Mouse (Mus musculus) stomach, embryonic 16.5 days (tissue): Measurements from ENCODE around the gene Med17. TPM values are rescaled to one million over a fixed set of nuclear protein-coding genes. Genes with fewer than 3 reads are reported as not detected.
"Not testable (repeated sequence)": the region's sequence is repeated elsewhere in the genome, so short reads cannot be mapped to it uniquely, and the experiment has no call there.

Experiments
- ATAC-seq: fragments of 200-750 bp; cut with Nextera tagmentation; 2 replicates; pipeline ENCODE4 v1.8.0; 2017; ENCODE audit warnings: moderate number of reproducible peaks, moderate TSS enrichment; ENCODE audit not compliant: insufficient read depth, low FRiP score
- H3K27ac ChIP-seq: fragments of 300-500 bp; sonication (generic); 2 replicates; pipeline ENCODE4 v1.5.1; 2014; ENCODE audit warnings: low read length
- H3K27me3 ChIP-seq: fragments of 300-500 bp; sonication (generic); 2 replicates; pipeline ENCODE4 v1.6.1; 2014; ENCODE audit warnings: low read length, control low read depth, mixed read lengths; ENCODE audit not compliant: control insufficient read depth, insufficient read depth
- H3K36me3 ChIP-seq: fragments of 300-500 bp; sonication (generic); 2 replicates; pipeline ENCODE4 v1.6.1; 2014; ENCODE audit warnings: low read length; ENCODE audit not compliant: control insufficient read depth, insufficient read depth
- H3K4me1 ChIP-seq: fragments of 300-500 bp; sonication (generic); 2 replicates; pipeline ENCODE4 v1.6.1; 2014; ENCODE audit warnings: low read length, control low read depth, mixed read lengths; ENCODE audit not compliant: control insufficient read depth, insufficient read depth
- H3K4me2 ChIP-seq: fragments of 300-500 bp; sonication (generic); 2 replicates; pipeline ENCODE4 v1.6.1; 2014; ENCODE audit warnings: low read depth, low read length, mixed read lengths
- H3K4me3 ChIP-seq: fragments of 300-500 bp; sonication (generic); replicated peaks from 2 replicates; pipeline ENCODE4 v1.5.1; 2014; ENCODE audit warnings: mild to moderate bottlenecking, low read length
- H3K9ac ChIP-seq: fragments of 300-500 bp; sonication (generic); 2 replicates; pipeline ENCODE4 v1.6.1; 2014; ENCODE audit warnings: low read length
- H3K9me3 ChIP-seq: fragments of 300-500 bp; sonication (generic); replicated peaks from 2 replicates; pipeline ENCODE4 v1.6.1; 2016; ENCODE audit warnings: low read length, control low read depth; ENCODE audit not compliant: control insufficient read depth
- WGBS: fragments of 180-500 bp; shearing (Covaris S2); extraction: QIAGEN DNeasy Blood & Tissue Kit; methylation state at CpG from one replicate; pipeline ENCODE4 v1.1.7; 2014; 5-methylcytosine and 5-hydroxymethylcytosine counted together
- polyA plus RNA-seq: library from polyadenylated mRNA; unstranded; fragments of >200 nt; fragmentation: Nextera tagmentation; extraction: Ambion mirVana; gene quantifications from 2 replicates; pipeline ENCODE4 v1.2.1, GENCODE M21; 2015

Gene Med17
- polyA plus RNA-seq, result 24.8 and 26.8 TPM in 2 replicates

DNA sequence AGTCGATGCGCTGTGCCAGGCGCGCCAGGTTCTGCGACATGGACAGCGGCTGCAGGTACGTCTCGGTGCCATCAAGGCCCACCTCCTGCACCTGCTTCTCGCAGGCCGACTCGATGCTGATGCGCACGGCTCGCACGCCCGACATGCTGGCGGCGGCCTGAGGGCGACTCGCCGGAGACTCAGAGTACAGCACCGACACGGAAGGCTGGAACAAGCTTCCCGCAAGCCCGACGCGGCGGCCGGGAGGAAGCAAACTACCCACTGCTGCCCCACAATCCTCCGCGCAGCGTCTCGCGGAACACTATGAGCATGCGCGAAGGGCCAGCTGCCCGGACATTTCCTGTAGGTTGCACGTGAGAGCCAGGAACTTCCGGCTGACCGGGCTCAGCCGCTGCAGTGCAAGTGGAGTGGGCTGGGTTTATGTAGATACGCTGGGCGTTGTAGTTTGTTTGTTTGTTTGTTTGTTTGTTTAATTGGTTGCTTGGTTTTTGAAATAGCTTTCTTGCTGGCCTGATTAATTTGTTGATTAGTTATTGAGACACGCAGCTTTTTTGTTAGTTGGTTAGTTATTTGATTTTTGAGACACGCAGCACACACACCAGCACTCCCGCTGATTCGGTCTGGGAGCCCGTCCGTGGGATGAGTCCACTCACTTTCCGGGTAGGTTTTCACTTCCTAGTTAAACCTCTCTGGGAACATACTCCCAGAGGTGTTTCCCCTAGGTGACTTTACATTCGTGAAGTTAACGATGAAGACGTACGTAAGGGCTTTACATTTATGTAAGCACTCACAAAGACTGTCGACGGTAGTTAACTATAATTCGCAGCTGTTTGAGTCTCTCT lies at the start of gene Med17:
Gene Med17 (minus strand): TSS at position 283 of the 842 bp plus-strand sequence.
- WGBS, result 1% methylated on average over 57 of the region's 57 CpGs
- Histone ChIP-seq H3K36me3 (0 out of 2 replicates have a peak, but pooled peaks cover 5% of the 10 kb centered on the region), H3K27me3 (no peaks in the 10 kb centered on the region), H3K9ac (peak within 1 kb of the TSS; percentile 98), H3K27ac (peak within 1 kb of the TSS; percentile 93), H3K4me2 (peak within 1 kb of the TSS; percentile 65), H3K4me3 (peak within 1 kb of the TSS; percentile 97), H3K9me3 (no peaks in the 10 kb centered on the region), H3K4me1 (peaks cover 11% of the 10 kb centered on the region)
- ATAC-seq, result peak; percentile 95

DNA sequence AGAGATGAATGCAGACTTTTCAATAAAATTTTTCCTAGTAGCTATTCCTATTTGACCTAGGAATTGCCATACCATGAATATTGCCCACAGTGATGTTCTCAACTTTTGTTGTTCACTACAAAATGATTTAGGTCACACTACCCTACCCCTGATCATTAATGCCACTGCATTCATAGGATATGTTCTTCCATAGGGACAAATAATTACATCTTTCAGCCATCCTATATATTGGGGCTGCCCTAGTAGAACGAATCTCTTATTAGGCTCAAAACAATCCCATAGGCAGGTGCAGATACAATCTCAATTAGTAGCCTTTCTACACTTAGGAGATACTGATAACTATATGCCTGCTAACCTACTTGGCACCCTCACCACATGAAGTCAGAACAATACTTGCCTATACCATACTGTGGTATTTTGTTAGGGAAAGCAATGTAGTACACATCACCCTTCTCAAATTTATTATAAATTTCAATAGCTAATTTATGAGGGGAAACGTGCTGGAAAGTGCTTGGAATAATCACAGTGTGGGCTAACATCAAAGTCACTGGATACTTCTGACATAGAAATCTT lies 38.5 kb upstream of the Med17 start:
- ATAC-seq, result no peak
- H3K27me3 ChIP-seq, result no peaks in the 10 kb centered on the region
- H3K4me3 ChIP-seq, result no peak overlapping the region
- no peak overlapping the region for H3K9ac ChIP-seq
- H3K9me3 ChIP-seq, result no peaks in the 10 kb centered on the region
- H3K4me2 ChIP-seq, result no peak overlapping the region
- H3K36me3 ChIP-seq, result peaks cover 36% of the 10 kb centered on the region
- no peak overlapping the region for H3K27ac ChIP-seq
- WGBS, result 79% methylated on average over 2 of the region's 2 CpGs
- no peaks in the 10 kb centered on the region for H3K4me1 ChIP-seq

DNA sequence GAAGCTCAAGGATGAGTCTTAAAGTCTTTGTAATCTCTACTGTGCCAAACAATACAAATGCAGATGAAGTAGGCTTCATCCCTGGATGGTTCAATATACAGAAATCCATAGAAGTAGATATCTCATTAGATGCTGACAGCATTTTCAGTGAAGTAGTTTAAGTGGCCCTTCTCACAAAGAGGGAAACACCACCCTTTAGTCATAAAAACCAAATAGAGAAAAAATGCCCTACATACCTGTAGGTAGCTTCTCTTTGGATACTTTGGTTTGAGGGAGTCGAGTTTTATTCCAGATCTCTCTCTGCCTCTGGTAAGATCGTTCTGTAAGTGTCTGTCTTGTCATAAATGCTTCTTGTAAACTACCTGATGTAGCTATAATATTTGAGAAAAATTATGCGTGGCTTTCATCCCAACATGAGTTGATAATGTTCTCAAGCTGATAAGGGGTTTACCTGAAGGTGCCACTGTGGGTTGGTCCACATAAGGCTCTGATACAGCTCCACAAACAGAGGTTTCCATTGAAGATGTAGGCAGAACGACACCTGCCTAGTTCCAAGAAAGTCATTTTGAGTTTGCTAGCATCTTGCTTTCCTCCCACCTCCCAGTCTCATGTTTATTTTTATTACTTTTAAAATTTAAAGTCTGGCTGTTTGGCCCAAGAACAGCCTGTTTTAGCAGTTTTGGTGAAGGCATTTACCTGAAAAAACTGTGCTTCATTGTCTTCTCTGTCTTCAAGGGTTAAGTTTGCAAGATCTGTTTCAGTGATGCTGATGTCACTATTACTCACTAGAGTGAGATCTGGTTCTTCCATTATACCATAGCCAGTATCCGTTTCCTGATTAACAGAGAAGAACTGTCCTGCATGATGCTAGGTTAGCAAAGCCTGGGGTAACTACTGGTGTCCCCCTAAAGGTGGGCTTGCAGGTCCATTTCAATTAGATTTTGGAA lies 37.8 kb upstream of the Med17 start:
- no peak overlapping the region for H3K9ac ChIP-seq
- H3K27me3 ChIP-seq, result no peaks in the 10 kb centered on the region
- H3K4me3 ChIP-seq, result no peak overlapping the region
- H3K9me3 ChIP-seq, result no peaks in the 10 kb centered on the region
- H3K4me2 ChIP-seq, result no peak overlapping the region
- no peaks in the 10 kb centered on the region for H3K4me1 ChIP-seq
- 60% methylated on average over 5 of the region's 5 CpGs for WGBS
- ATAC-seq, result no peak
- H3K36me3 ChIP-seq, result peaks cover 33% of the 10 kb centered on the region
- no peak overlapping the region for H3K27ac ChIP-seq

DNA sequence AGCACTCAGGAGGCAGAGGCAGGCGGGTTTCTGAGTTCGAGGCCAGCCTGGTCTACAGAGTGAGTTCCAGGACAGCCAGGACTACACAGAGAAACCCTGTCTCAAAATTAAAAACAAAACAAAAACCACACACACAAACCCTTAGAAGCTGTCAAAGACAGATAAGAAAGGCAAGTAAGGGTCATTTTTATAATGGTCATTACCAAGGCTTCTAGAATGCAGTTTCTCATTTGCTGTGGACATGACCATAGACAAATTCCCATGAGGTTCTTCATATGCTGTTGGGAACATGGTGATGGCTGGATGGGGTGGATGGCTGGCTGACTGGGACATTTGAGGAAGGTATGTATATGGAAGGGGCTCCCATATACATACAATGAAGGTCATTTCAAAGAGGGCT lies 36.6 kb upstream of the Med17 start:
- H3K4me2 ChIP-seq, H3K4me3 ChIP-seq, H3K9me3 ChIP-seq, ATAC-seq, H3K9ac ChIP-seq, H3K27me3 ChIP-seq, H3K27ac ChIP-seq, H3K4me1 ChIP-seq: not testable (repeated sequence)
- WGBS, result no CpG with 5 or more reads among the region's 2 CpGs
- peaks cover 33% of the 10 kb centered on the region for H3K36me3 ChIP-seq

DNA sequence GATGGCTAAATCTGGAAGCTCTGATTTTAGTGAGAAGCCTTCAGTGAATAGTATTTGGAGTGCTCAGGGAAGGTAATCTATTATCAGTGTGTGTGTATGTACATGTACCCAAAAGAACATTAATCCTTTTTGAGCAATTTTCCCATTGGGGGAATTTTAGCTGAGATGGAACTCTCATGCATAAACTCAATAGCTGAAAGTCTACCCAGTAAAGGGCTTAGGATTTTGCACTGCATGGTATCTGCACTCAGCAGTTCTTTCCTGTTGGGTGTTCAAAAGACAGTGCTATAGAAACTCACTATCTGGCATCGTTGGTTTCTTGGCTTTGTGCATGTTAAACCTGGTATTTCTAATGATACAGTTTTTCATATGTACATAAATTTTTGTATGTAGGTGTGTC lies 34.9 kb upstream of the Med17 start:
- ATAC-seq, result no peak
- no peak overlapping the region for H3K27ac ChIP-seq
- WGBS, result 96% methylated on average over 1 of the region's 1 CpGs
- no peaks in the 10 kb centered on the region for H3K4me1 ChIP-seq
- H3K4me3 ChIP-seq, result no peak overlapping the region
- H3K27me3 ChIP-seq, result no peaks in the 10 kb centered on the region
- H3K9me3 ChIP-seq, result no peaks in the 10 kb centered on the region
- peaks cover 38% of the 10 kb centered on the region for H3K36me3 ChIP-seq
- no peak overlapping the region for H3K9ac ChIP-seq
- H3K4me2 ChIP-seq, result no peak overlapping the region

DNA sequence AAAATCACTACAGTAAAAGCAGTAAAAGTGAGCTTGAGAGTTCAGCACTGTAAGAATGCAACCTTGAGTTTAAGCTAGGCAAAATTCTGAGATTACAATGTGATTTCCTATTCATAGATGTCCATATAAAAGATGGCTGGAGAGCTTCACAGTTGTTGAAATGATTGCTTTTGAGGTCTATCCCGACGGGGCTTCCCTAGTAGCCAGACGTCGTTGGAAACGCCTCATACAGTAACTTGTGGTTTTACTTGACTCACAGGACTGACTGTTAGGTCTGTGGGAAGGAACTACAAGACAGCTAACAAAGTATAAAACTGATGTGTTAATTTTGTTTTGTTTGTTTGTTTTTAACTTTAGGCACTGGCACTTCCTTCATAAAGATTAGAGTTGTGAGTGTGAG lies 33.9 kb upstream of the Med17 start:
- no peak overlapping the region for H3K4me3 ChIP-seq
- H3K27me3 ChIP-seq, result no peaks in the 10 kb centered on the region
- no peaks in the 10 kb centered on the region for H3K9me3 ChIP-seq
- WGBS, result 89% methylated on average over 5 of the region's 5 CpGs
- H3K9ac ChIP-seq, result no peak overlapping the region
- peaks cover 47% of the 10 kb centered on the region for H3K36me3 ChIP-seq
- no peak overlapping the region for H3K27ac ChIP-seq
- H3K4me2 ChIP-seq, result no peak overlapping the region
- ATAC-seq, result no peak
- peaks cover 4% of the 10 kb centered on the region for H3K4me1 ChIP-seq

DNA sequence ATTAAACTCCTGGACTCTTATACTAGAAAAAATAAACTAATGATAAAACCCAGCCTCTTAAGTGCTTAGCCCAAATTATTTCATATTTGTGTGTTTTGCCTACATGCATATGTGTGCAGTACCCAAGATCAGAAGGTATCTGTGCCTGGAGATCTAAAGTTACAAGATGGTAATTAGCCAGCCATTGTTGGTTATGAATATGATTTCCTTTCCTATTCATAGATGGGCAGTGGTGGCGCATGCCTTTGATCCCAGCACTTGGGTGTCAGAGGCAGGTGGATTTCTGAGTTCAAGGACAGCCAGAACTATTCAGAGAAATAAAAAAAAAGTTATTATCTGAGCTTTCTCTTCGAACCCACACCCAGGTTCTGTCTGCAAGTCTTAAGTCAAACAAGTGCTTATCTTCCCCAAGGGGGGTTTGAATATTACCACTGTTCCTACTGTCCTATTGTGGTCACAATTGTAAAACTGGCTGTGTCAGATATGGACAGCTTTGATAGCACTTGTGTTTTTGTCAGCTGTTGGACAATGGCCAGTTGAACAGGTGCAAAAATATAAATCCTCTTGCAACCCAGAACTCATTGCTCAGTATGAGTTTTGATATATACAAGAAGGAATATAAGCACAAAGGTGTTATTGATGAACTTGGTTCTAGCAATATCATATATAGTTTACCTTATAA lies 32.5 kb upstream of the Med17 start:
- H3K27me3 ChIP-seq, result no peaks in the 10 kb centered on the region
- H3K9me3 ChIP-seq, result no peaks in the 10 kb centered on the region
- H3K4me3 ChIP-seq, result no peak overlapping the region
- peaks cover 11% of the 10 kb centered on the region for H3K4me1 ChIP-seq
- H3K4me2 ChIP-seq, result no peak overlapping the region
- WGBS, result 90% methylated on average over 2 of the region's 2 CpGs
- H3K9ac ChIP-seq, result no peak overlapping the region
- peaks cover 51% of the 10 kb centered on the region for H3K36me3 ChIP-seq
- no peak for ATAC-seq
- H3K27ac ChIP-seq, result no peak overlapping the region

DNA sequence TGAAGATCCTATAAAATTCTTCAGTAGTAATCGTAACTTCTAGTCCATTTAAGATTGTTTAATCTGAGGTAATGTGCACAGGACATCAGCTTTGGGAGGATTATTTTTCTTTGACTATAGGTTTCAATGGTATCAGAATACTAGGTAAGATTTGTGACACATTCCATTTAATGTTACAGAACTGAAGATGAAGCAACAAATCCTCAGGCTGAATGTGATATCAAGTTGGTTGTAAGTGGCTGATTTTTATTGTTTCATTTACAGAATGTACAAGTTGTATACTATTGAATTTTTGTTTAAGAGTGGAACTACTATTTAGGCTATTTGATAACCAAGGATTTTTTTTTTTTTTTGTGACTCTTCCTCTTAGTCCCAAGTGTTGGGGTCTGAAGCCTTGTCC lies 30.4 kb upstream of the Med17 start:
- Histone ChIP-seq H3K9me3 (no peaks in the 10 kb centered on the region), H3K36me3 (peaks cover 46% of the 10 kb centered on the region)
- no peak for ATAC-seq

More for the DNA sequence above, 30.4 kb upstream of the Med17 start:
- H3K27ac ChIP-seq, result no peak overlapping the region
- H3K4me3 ChIP-seq, result no peak overlapping the region
- WGBS, result 86% methylated on average over 1 of the region's 1 CpGs
- H3K9ac ChIP-seq, result no peak overlapping the region
- H3K4me1 ChIP-seq, result peaks cover 12% of the 10 kb centered on the region
- H3K4me2 ChIP-seq, result no peak overlapping the region
- H3K27me3 ChIP-seq, result no peaks in the 10 kb centered on the region
